Mouse (Mus musculus) heart, postnatal 0 days (tissue): ENCODE results near the gene Prok1.

ENCODE experiments used
- CTCF ChIP-seq: IDR thresholded peaks from 2 replicates; pipeline ENCODE4 v1.5.1; 2016; ENCODE audit warnings: antibody characterized with exemption, control low read depth, low read depth
- EP300 ChIP-seq: IDR thresholded peaks from 2 replicates; pipeline ENCODE4 v1.6.1; 2016; ENCODE audit warnings: antibody characterized with exemption, low read depth

DNA sequence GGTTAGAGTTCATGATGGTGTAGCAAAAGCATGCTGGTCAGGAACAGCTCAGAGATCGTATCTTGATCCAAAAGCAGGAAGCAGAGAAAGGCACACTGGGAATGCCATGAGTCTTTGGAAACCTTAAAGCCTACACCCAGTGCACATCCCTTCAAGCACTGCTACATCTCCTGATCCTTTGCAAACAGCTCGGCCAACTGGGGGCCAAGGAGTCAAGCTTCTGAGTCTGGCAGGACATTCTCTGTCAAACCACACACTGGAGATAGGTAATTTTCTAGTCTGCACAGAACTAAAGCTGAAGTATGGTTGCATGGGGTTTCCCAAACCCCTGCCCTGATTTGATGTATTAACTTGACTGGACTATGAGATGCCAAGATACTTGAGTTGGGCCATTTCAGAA is 46.6 kb upstream of the Prok1 start:
- TF ChIP-seq CTCF (no peak), EP300 (no peak)
